8 mouse cellular contexts compared by ENCODE assay signal in genomic region chr4:126429347-126430079, GRCm38 (mm10). TPM values are rescaled to one million over a fixed set of nuclear protein-coding genes. Genes with fewer than 3 reads are reported as not detected.
DNase-seq lines count a peak whose midpoint lies in the region; ATAC-seq lines count a peak whose summit lies in the region.

Gene Ago3, minus strand, starts transcription at chr4:126429556.

- ATAC-seq in frontal cortex, adult (ENCODE audit: low TSS enrichment): peak; percentile 94
- ATAC-seq in hindbrain, embryonic 11.5 days (ENCODE audit: low FRiP score): peak; percentile 96

- H3K4me3 ChIP-seq in hindbrain, embryonic 11.5 days (ENCODE audit: low read depth, low read length): peak within 1 kb of the TSS; percentile 90

- no peaks in the 10 kb centered on the region for H3K9me3 ChIP-seq in hindbrain, embryonic 11.5 days (ENCODE audit: control insufficient read depth, low read length)

- peak within 1 kb of the TSS; percentile 84 for H3K9ac ChIP-seq in hindbrain, embryonic 11.5 days (ENCODE audit: low read depth, low read length)

- peak; percentile 67 for DNase-seq in MEL-GATA-1-ER (ENCODE audit: extremely low read depth, low read depth)
- DNase-seq in cerebellum, adult 8-10 months: peak; percentile 93
- DNase-seq in hindbrain, embryonic 11.5 days (ENCODE audit: low spot score): peak; percentile 94
- peak; percentile 94 to 95 for DNase-seq in layer of hippocampus, postnatal 10 days (ENCODE audit: low spot score in 2 of 2)
- DNase-seq in lung, postnatal 10 days: peak; percentile 96
- DNase-seq in ovary, postnatal 36 days (ENCODE audit: low spot score): peak; percentile 95
- DNase-seq in thymus, postnatal 25 days: peak; percentile 94

- H3K4me2 ChIP-seq in hindbrain, embryonic 11.5 days (replicated peaks; ENCODE audit: low read depth, low read length): peak within 1 kb of the TSS; percentile 85

- peaks cover 3% of the 10 kb centered on the region; the same call in 1 of the 2 replicates for H3K4me1 ChIP-seq in hindbrain, embryonic 11.5 days (replicated peaks; ENCODE audit: control insufficient read depth, insufficient read depth, low read length)

- H3K27ac ChIP-seq in hindbrain, embryonic 11.5 days (ENCODE audit: low read depth, low read length): peak within 1 kb of the TSS; percentile 88

- under 1% methylated on average over 46 of the region's 65 CpGs for WGBS in hindbrain, embryonic 11.5 days

- H3K36me3 ChIP-seq in hindbrain, embryonic 11.5 days (ENCODE audit: control insufficient read depth, insufficient read depth, low read length): no peaks in the 10 kb centered on the region

- no peaks in the 10 kb centered on the region for H3K27me3 ChIP-seq in hindbrain, embryonic 11.5 days (ENCODE audit: control insufficient read depth, insufficient read depth, low read length)

RNA-seq across cellular contexts. Expression of gene Ago3, which starts in this region (rescaled TPM):
- 14.4 and 16.1 TPM in 2 replicates for polyA plus RNA-seq in hindbrain, embryonic 11.5 days (2014; fragmentation: Nextera tagmentation; extraction: Ambion mirVana)
- total RNA-seq in layer of hippocampus, postnatal 10 days (2021): 10 to 100 TPM; 29.0 to 36.1 TPM

Comparison
In these comparisons a context has a peak if more than half of its experiments do, and no peak if none do; other contexts are left out.
1. Peak in every context shown above with its lines: DNase-seq, ATAC-seq, H3K4me3 ChIP-seq and H3K27ac ChIP-seq.